Mouse (Mus musculus): ENCODE results near the gene Gcnt4.

DNA sequence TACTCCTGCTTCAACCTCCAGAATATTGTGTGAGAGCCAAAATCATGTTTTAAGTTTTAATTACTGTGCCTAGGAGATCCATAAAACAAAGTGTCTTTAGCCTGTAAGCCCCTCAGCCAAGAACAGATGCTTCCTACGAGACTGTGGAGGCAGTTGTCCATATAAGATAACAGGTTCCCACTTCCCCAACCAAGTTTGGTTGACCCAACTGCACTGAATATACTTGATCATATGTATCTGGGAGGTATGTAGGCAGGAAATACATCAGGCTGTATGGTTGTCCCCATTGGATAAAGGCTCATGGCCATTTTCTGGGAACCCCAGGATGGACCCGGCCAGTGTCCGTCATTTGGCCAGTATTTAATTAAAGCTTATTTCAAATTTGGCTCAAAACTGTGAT, 65.6 kb downstream of the Gcnt4 start:
- TF ChIP-seq CTCF (conservative IDR thresholded peaks at IDR 0.05 in 1 of 2, IDR thresholded peaks at IDR 0.05 in 1 of 2; ENCODE audit: low read depth in 2 of 2, low read length in 2 of 2), result no peak
- no peak for TF ChIP-seq ETS1 (conservative IDR thresholded peaks at IDR 0.05; ENCODE audit: low read depth, low read length)
- TF ChIP-seq E2F4 (IDR thresholded peaks at IDR 0.05; ENCODE audit: insufficient replicate concordance, low read depth, low read length), result no peak
- no peak for TF ChIP-seq MAX (IDR thresholded peaks at IDR 0.05; ENCODE audit: low read length)
- no peak for TF ChIP-seq EP300 (IDR thresholded peaks at IDR 0.05; ENCODE audit: low read length)

Data from CH12.LX (cell line).